Mouse (Mus musculus) CH12.LX (cell line): Measurements from ENCODE around the gene Pde4b.
A peak's percentile ranks its signal among the peaks of the same experiment; 100 is the strongest.

Source experiments
- CHD2 ChIP-seq: IDR thresholded peaks from 2 replicates; pipeline ENCODE4 v1.6.1; 2011; ENCODE audit warnings: low read length, improper control_type of control experiment
- CTCF ChIP-seq, 2 experiments: IDR thresholded peaks in 1 of 2; conservative IDR thresholded peaks in 1 of 2; 2 replicates each; pipeline ENCODE4 v1.5.1; 2011 to 2012; ENCODE audit warnings: low read depth in 2 of 2, low read length in 2 of 2, improper control_type of control experiment in 1 of 2, inconsistent platforms in 1 of 2, mild to moderate bottlenecking in 1 of 2, moderate library complexity in 1 of 2
- GABPA ChIP-seq: IDR thresholded peaks from 2 replicates; pipeline ENCODE4 v1.6.1; 2012; ENCODE audit warnings: low read depth, low read length, improper control_type of control experiment, inconsistent platforms; ENCODE audit not compliant: insufficient replicate concordance
- KAT2A ChIP-seq: IDR thresholded peaks from 2 replicates; pipeline ENCODE4 v1.6.1; 2012; ENCODE audit warnings: low read length, improper control_type of control experiment, inconsistent platforms; ENCODE audit not compliant: insufficient replicate concordance
- MAX ChIP-seq: IDR thresholded peaks from 2 replicates; pipeline ENCODE4 v1.6.1; 2011; ENCODE audit warnings: low read length, improper control_type of control experiment
- POLR2A ChIP-seq: IDR thresholded peaks from 2 replicates; pipeline ENCODE4 v1.6.1; 2011; ENCODE audit warnings: low read depth, mild to moderate bottlenecking, improper control_type of control experiment, low read length
- UBTF ChIP-seq: IDR thresholded peaks from 2 replicates; pipeline ENCODE4 v1.6.1; 2012; ENCODE audit warnings: low read depth, mild to moderate bottlenecking, inconsistent platforms, low read length, improper control_type of control experiment, moderate library complexity
- USF1 ChIP-seq: IDR thresholded peaks from 2 replicates; pipeline ENCODE4 v1.6.1; 2014; ENCODE audit warnings: low read depth, mild to moderate bottlenecking, inconsistent platforms, low read length, improper control_type of control experiment
- ZNF384 ChIP-seq: IDR thresholded peaks from 2 replicates; pipeline ENCODE4 v1.6.1; 2012; ENCODE audit warnings: low read depth, low read length, improper control_type of control experiment, inconsistent platforms

GRCm38 (mm10) chr4:102321340-102321739 is 234.0 kb downstream of the Pde4b start:
- TF ChIP-seq UBTF (no peak), CHD2 (no peak), POLR2A (no peak), CTCF (conservative IDR thresholded peaks at IDR 0.05 in 1 of 2, IDR thresholded peaks at IDR 0.05 in 1 of 2; ENCODE audit: low read depth in 2 of 2, low read length in 2 of 2) (peak in 1 of 2 experiments; percentile 49; a peak in 2 of 4 replicates), MAX (no peak), ZNF384 (peak; percentile 40; the same call in 1 of the 2 replicates), USF1 (no peak), KAT2A (no peak), GABPA (no peak)
